Mouse (Mus musculus): ENCODE data around the gene Arhgap27. TPM values are rescaled to one million over a fixed set of nuclear protein-coding genes. Genes with fewer than 3 reads are reported as not detected.
A peak's percentile ranks its signal among the peaks of the same experiment; 100 is the strongest.
"Not testable (repeated sequence)": the region's sequence is repeated elsewhere in the genome, so short reads cannot be mapped to it uniquely, and the experiment has no call there.

The Arhgap27 gene
- 17.8 and 18.7 TPM in 2 replicates for polyA plus RNA-seq (2015; fragmentation: Nextera tagmentation; extraction: Ambion mirVana)

- ATAC-seq (ENCODE audit: low FRiP score, low TSS enrichment), result peak; percentile 46
- Histone ChIP-seq H3K4me3 (ENCODE audit: low read length) (peak within 1 kb of the TSS; percentile 48), H3K9me3 (ENCODE audit: low read length) (no peaks in the 10 kb centered on the region), H3K4me1 (ENCODE audit: insufficient read depth, low read length) (peaks cover 55% of the 10 kb centered on the region), H3K27me3 (ENCODE audit: insufficient read depth, low read length) (peaks cover 29% of the 10 kb centered on the region), H3K9ac (replicated peaks; ENCODE audit: low read length) (peak within 1 kb of the TSS; percentile 61), H3K27ac (ENCODE audit: low read length) (peak within 1 kb of the TSS; percentile 81), H3K4me2 (replicated peaks; ENCODE audit: low read depth, low read length) (peak within 1 kb of the TSS; percentile 95), H3K36me3 (ENCODE audit: insufficient read depth, low read length) (peaks cover 11% of the 10 kb centered on the region; the same call in 1 of the 2 replicates)
- WGBS, result 1% methylated on average over 35 of the region's 35 CpGs
Observed at GRCm38 (mm10) chr11:103363214-103364148, at the start of gene Arhgap27. Arhgap27 (minus strand) TSS chr11:103363692.

DNA sequence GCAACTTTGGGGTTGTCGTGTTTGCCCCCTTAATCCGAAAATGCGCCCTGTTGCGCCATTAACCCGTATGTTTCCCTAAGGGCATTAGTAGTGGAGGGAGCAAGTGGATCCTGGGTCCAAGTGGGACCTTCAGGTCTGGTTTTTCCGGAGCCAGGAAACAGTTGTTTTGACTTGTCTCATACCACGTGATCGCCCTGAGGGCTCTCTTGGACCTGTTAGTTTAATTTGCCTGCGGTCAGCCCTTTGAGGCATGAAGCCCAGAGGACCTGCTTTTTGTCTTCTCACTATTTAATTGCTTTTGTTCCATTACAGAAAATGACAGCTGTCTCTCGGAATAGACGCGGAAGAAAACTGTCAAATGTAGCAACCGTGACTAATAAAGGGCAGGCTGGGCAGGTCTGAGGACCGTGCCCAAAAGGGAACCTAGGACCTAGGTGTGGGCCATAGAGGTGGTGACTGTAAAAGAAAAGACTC is 49.5 kb upstream of the Arhgap27 start:
- H3K4me3 ChIP-seq (ENCODE audit: low read length), result peak overlapping the region; percentile 88
- H3K4me1 ChIP-seq (ENCODE audit: insufficient read depth, low read length), result peaks cover 19% of the 10 kb centered on the region
- H3K27ac ChIP-seq (ENCODE audit: low read length), result peak overlapping the region; percentile 70
- peak overlapping the region; percentile 95 for H3K4me2 ChIP-seq (replicated peaks; ENCODE audit: low read depth, low read length)
- H3K27me3 ChIP-seq (ENCODE audit: insufficient read depth, low read length), result 0 out of 2 replicates have a peak, but pooled peaks cover 2% of the 10 kb centered on the region
- WGBS, result under 1% methylated on average over 14 of the region's 14 CpGs
- peaks cover 3% of the 10 kb centered on the region; the same call in 1 of the 2 replicates for H3K36me3 ChIP-seq (ENCODE audit: insufficient read depth, low read length)
- H3K9me3 ChIP-seq (ENCODE audit: low read length), result no peaks in the 10 kb centered on the region; the same call in 1 of the 2 replicates
- peak; percentile 50 for ATAC-seq (ENCODE audit: low FRiP score, low TSS enrichment)
- H3K9ac ChIP-seq (replicated peaks; ENCODE audit: low read length), result peak overlapping the region; percentile 62

DNA sequence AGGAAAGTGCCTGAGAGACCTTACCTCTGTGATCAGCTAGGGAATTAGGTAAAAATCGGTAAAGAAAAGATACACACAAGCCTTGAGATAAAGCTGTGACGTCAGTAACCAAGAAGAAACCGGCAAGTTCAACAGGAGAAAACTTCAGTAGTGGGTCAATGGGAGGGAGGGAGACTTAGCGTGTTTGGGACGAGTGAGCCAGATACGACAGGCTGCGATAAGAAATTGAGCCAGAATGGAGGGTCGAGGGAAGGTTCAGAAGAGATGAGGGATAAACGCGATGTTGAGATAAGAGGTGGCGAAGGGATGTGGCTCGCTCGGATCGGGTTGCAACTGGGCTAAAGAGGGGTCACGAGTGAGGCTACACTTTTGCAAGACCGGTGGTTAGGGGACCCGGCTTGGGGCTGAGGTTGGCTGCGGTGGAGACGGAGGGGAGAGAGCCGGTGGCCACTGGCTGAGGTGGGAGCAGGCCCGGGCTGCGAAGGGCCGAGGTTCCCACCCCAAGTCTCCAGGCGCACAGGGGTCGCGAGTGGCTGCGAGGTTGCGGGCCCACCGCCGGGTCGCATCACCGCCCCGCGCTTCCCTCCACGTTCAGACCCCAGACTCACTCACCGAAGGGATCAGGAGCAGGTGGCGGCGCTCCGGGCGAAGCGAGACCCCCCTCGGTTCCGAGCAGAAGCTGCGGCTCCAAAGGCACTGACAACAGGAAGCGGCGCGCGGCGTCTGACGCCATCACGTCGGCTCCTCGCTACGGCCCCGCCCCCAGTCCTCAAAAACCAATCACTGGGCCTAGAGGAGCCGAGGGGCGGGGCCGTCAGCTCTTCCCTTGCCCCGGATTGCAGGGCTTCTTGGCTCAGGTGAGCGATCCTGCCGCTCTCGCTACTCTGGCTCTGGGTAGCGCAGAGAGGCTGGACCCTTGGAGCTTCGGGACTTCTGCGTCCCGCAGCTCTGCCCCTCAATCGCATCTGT is 48.8 kb upstream of the Arhgap27 start, which contains the start of gene Plekhm1:
Gene Plekhm1, minus strand, starts transcription at position 707 of the 969 bp plus-strand sequence.
- H3K9me3 ChIP-seq (ENCODE audit: low read length), result no peaks in the 10 kb centered on the region
- WGBS, result under 1% methylated on average over 67 of the region's 67 CpGs
- peak within 1 kb of the TSS; percentile 88 for H3K4me3 ChIP-seq (ENCODE audit: low read length)
- peak within 1 kb of the TSS; percentile 70 for H3K27ac ChIP-seq (ENCODE audit: low read length)
- peaks cover 3% of the 10 kb centered on the region; the same call in 1 of the 2 replicates for H3K36me3 ChIP-seq (ENCODE audit: insufficient read depth, low read length)
- peaks cover 19% of the 10 kb centered on the region for H3K4me1 ChIP-seq (ENCODE audit: insufficient read depth, low read length)
- peak; percentile 97 for ATAC-seq (ENCODE audit: low FRiP score, low TSS enrichment)
- 0 out of 2 replicates have a peak, but pooled peaks cover 2% of the 10 kb centered on the region for H3K27me3 ChIP-seq (ENCODE audit: insufficient read depth, low read length)
- peak within 1 kb of the TSS; percentile 95 for H3K4me2 ChIP-seq (replicated peaks; ENCODE audit: low read depth, low read length)
- peak within 1 kb of the TSS; percentile 78 for H3K9ac ChIP-seq (replicated peaks; ENCODE audit: low read length)

DNA sequence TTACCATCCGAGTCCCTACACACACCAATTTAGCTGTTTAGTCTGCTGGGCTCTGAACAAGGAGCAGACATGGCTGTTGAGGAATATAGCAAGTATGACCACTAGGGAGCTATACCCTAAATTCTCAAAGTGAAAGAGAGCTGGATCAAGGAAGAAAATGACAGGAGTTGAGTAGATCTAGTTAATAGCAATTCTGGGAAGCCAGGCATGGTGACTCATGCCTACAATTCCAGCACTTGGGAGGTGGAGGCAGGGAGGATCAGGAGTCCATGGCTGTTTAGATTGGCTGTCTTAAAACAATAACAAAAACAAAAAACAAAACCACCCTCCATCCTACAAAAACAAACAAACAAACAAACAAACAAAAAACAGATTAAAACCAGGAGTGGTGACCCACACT is 47.8 kb upstream of the Arhgap27 start:
- Histone ChIP-seq H3K36me3 (ENCODE audit: insufficient read depth, low read length) (peaks cover 3% of the 10 kb centered on the region; the same call in 1 of the 2 replicates), H3K4me1 (ENCODE audit: insufficient read depth, low read length) (peaks cover 19% of the 10 kb centered on the region), H3K27me3 (ENCODE audit: insufficient read depth, low read length) (0 out of 2 replicates have a peak, but pooled peaks cover 2% of the 10 kb centered on the region), H3K4me2 (replicated peaks; ENCODE audit: low read depth, low read length) (peak overlapping the region; percentile 95), H3K9me3 (ENCODE audit: low read length) (no peaks in the 10 kb centered on the region), H3K9ac (replicated peaks; ENCODE audit: low read length) (no peak overlapping the region), H3K27ac (ENCODE audit: low read length) (no peak overlapping the region), H3K4me3 (ENCODE audit: low read length) (peak overlapping the region; percentile 88; the same call in 1 of the 2 replicates)
- no peak for ATAC-seq (ENCODE audit: low FRiP score, low TSS enrichment)
- 76% methylated on average over 1 of the region's 1 CpGs for WGBS

GRCm38 (mm10) chr11:103408880-103409279 is 45.4 kb upstream of the Arhgap27 start:
- WGBS, result 88% methylated on average over 13 of the region's 13 CpGs
- Histone ChIP-seq H3K27me3 (ENCODE audit: insufficient read depth, low read length) (no peaks in the 10 kb centered on the region), H3K4me1 (ENCODE audit: insufficient read depth, low read length) (peaks cover 19% of the 10 kb centered on the region), H3K27ac (ENCODE audit: low read length) (no peak overlapping the region), H3K4me3 (ENCODE audit: low read length) (no peak overlapping the region), H3K4me2 (replicated peaks; ENCODE audit: low read depth, low read length) (no peak overlapping the region), H3K9me3 (ENCODE audit: low read length) (no peaks in the 10 kb centered on the region), H3K36me3 (ENCODE audit: insufficient read depth, low read length) (peaks cover 3% of the 10 kb centered on the region; the same call in 1 of the 2 replicates), H3K9ac (replicated peaks; ENCODE audit: low read length) (no peak overlapping the region)
- ATAC-seq (ENCODE audit: low FRiP score, low TSS enrichment), result no peak

DNA sequence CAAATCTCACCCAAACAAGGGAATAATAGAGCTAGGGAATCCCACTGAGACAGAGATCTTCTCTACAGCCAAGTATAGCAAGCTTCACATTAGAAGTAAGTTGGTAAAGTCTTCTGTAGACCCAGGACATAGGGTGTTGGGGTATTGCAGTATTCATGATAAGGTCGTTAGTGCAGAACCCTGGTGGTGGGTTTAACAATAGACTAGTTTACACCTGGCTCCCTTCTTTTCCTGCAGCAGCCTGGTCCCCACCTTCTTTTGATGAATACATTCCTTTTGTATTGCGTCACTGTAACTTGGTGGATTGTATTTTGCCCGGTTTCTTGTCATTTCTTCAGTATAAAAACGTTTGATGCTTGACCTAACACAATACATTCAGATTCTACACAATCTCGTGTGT is 43.6 kb upstream of the Arhgap27 start:
- 62% methylated on average over 5 of the region's 5 CpGs for WGBS
- H3K4me3 ChIP-seq (ENCODE audit: low read length); H3K27me3 ChIP-seq (ENCODE audit: insufficient read depth, low read length); H3K9ac ChIP-seq (replicated peaks; ENCODE audit: low read length); H3K27ac ChIP-seq (ENCODE audit: low read length); ATAC-seq (ENCODE audit: low FRiP score, low TSS enrichment); H3K36me3 ChIP-seq (ENCODE audit: insufficient read depth, low read length); H3K9me3 ChIP-seq (ENCODE audit: low read length); H3K4me2 ChIP-seq (replicated peaks; ENCODE audit: low read depth, low read length): not testable (repeated sequence)
- H3K4me1 ChIP-seq (ENCODE audit: insufficient read depth, low read length), result peaks cover 12% of the 10 kb centered on the region

- Histone ChIP-seq H3K36me3 (ENCODE audit: insufficient read depth, low read length) (peaks cover 3% of the 10 kb centered on the region; the same call in 1 of the 2 replicates), H3K9me3 (ENCODE audit: low read length) (no peaks in the 10 kb centered on the region), H3K4me2 (replicated peaks; ENCODE audit: low read depth, low read length) (no peak overlapping the region), H3K9ac (replicated peaks; ENCODE audit: low read length) (no peak overlapping the region), H3K4me1 (ENCODE audit: insufficient read depth, low read length) (peaks cover 6% of the 10 kb centered on the region), H3K27ac (ENCODE audit: low read length) (no peak overlapping the region), H3K4me3 (ENCODE audit: low read length) (no peak overlapping the region), H3K27me3 (ENCODE audit: insufficient read depth, low read length) (no peaks in the 10 kb centered on the region)
- ATAC-seq (ENCODE audit: low FRiP score, low TSS enrichment), result peak; percentile 74
- 71% methylated on average over 7 of the region's 7 CpGs for WGBS
Observed at GRCm38 (mm10) chr11:103406551-103406950, 43.1 kb upstream of the Arhgap27 start.

GRCm38 (mm10) chr11:103405814-103406213 is 42.3 kb upstream of the Arhgap27 start:
- no peaks in the 10 kb centered on the region for H3K9me3 ChIP-seq (ENCODE audit: low read length)
- no peak overlapping the region for H3K4me2 ChIP-seq (replicated peaks; ENCODE audit: low read depth, low read length)
- H3K9ac ChIP-seq (replicated peaks; ENCODE audit: low read length), result no peak overlapping the region
- 94% methylated on average over 1 of the region's 1 CpGs for WGBS
- H3K27me3 ChIP-seq (ENCODE audit: insufficient read depth, low read length), result no peaks in the 10 kb centered on the region
- H3K4me3 ChIP-seq (ENCODE audit: low read length), result no peak overlapping the region
- peaks cover 3% of the 10 kb centered on the region; the same call in 1 of the 2 replicates for H3K36me3 ChIP-seq (ENCODE audit: insufficient read depth, low read length)
- no peak for ATAC-seq (ENCODE audit: low FRiP score, low TSS enrichment)
- no peaks in the 10 kb centered on the region for H3K4me1 ChIP-seq (ENCODE audit: insufficient read depth, low read length)
- H3K27ac ChIP-seq (ENCODE audit: low read length), result no peak overlapping the region

DNA sequence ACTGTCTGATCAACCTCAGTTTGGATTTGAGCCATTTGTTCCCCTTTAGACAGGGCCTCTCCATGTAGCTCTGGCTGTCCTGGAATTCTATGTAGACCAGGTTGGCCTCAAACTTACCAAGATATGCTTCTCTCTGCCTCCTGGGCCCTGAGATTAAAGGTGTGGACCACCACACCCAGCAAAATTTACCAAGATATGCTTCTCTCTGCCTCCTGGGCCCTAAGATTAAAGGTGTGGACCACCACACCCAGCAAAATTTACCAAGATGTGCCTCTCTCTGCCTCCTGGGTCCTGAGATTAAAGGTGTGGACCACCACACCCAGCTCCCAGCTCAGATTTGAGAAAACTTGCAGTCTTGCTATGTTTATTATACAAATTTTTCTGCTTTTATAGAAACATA is 41.1 kb upstream of the Arhgap27 start:
- no peak for ATAC-seq (ENCODE audit: low FRiP score, low TSS enrichment)
- no peak overlapping the region for H3K27ac ChIP-seq (ENCODE audit: low read length)

More for the DNA sequence above, 41.1 kb upstream of the Arhgap27 start:
- Histone ChIP-seq H3K27me3 (ENCODE audit: insufficient read depth, low read length) (no peaks in the 10 kb centered on the region), H3K4me2 (replicated peaks; ENCODE audit: low read depth, low read length) (no peak overlapping the region), H3K4me1 (ENCODE audit: insufficient read depth, low read length) (no peaks in the 10 kb centered on the region), H3K36me3 (ENCODE audit: insufficient read depth, low read length) (peaks cover 3% of the 10 kb centered on the region; the same call in 1 of the 2 replicates), H3K4me3 (ENCODE audit: low read length) (no peak overlapping the region), H3K9ac (replicated peaks; ENCODE audit: low read length) (no peak overlapping the region), H3K9me3 (ENCODE audit: low read length) (no peaks in the 10 kb centered on the region)

Measured in kidney, embryonic 16.5 days (tissue).